Mouse (Mus musculus) small intestine, adult 2 months (tissue): ENCODE measurements around the gene Ralgapb.

Source experiments
- CTCF ChIP-seq: fragments of 200-500 bp; IDR thresholded peaks from 2 replicates; pipeline ENCODE4 v1.5.1; 2012; ENCODE audit warnings: low read depth, mild to moderate bottlenecking, control low read depth, inconsistent platforms, low read length, moderate library complexity, mixed read lengths; ENCODE audit not compliant: insufficient replicate concordance, insufficient read length; ENCODE audit errors: extremely low read depth
- POLR2A ChIP-seq: fragments of 200-500 bp; IDR thresholded peaks from 2 replicates; pipeline ENCODE4 v1.6.1; 2012; ENCODE audit warnings: low read depth, mild to moderate bottlenecking, control low read depth, inconsistent platforms, low read length, moderate library complexity

- no peak for TF ChIP-seq POLR2A
- TF ChIP-seq CTCF = no peak
Measured at GRCm38 (mm10) chr2:158498457-158498856, 88.8 kb downstream of the Ralgapb start.
